Mouse (Mus musculus) embryonic facial prominence, embryonic 10.5 days (tissue): Measurements from ENCODE around the gene Gpa33. TPM values are rescaled to one million over a fixed set of nuclear protein-coding genes. Genes with fewer than 3 reads are reported as not detected.

Source experiments
- DNase-seq: peaks from one replicate; pipeline ENCODE4 v3.0.0-alpha.2; 2017; ENCODE audit warnings: low spot score
- H3K27ac ChIP-seq: fragments of 300-500 bp; sonication (generic); replicated peaks from 2 replicates; pipeline ENCODE4 v1.5.1; 2016; ENCODE audit warnings: mild to moderate bottlenecking
- H3K27me3 ChIP-seq: fragments of 300-500 bp; sonication (generic); replicated peaks from 2 replicates; pipeline ENCODE4 v1.6.1; 2016; ENCODE audit warnings: low read depth, mild to moderate bottlenecking; ENCODE audit not compliant: poor library complexity, severe bottlenecking
- H3K36me3 ChIP-seq: fragments of 300-500 bp; sonication (generic); replicated peaks from 2 replicates; pipeline ENCODE4 v1.6.1; 2016; ENCODE audit warnings: mild to moderate bottlenecking, moderate library complexity
- H3K4me1 ChIP-seq: fragments of 300-500 bp; sonication (generic); 2 replicates; pipeline ENCODE4 v1.6.1; 2016
- H3K4me3 ChIP-seq: fragments of 300-500 bp; sonication (generic); 2 replicates; pipeline ENCODE4 v1.5.1; 2016; ENCODE audit warnings: mild to moderate bottlenecking, moderate library complexity
- H3K9me3 ChIP-seq: fragments of 300-500 bp; sonication (generic); 2 replicates; pipeline ENCODE4 v1.6.1; 2016; ENCODE audit warnings: mild to moderate bottlenecking
- WGBS: fragments of 180-500 bp; shearing (Covaris S2); methylation state at CpG from one replicate; pipeline ENCODE4 v1.1.7; 2016; 5-methylcytosine and 5-hydroxymethylcytosine counted together
- polyA plus RNA-seq: library from polyadenylated mRNA; unstranded; fragments of >200 nt; fragmentation: Nextera tagmentation; extraction: Ambion mirVana; gene quantifications from 2 replicates; pipeline ENCODE4 v1.2.1, GENCODE M21; 2016

Gpa33 gene
- polyA plus RNA-seq, result 0.11 and 0.15 TPM in 2 replicates

GRCm38 (mm10) chr1:166130224-166130860 lies at the start of gene Gpa33:
Gpa33 (plus strand) TSS chr1:166130238.
- Histone ChIP-seq H3K36me3 (no peaks in the 10 kb centered on the region), H3K27ac (peak within 1 kb of the TSS; percentile 65; the same call in 1 of the 2 replicates), H3K4me1 (peaks cover 52% of the 10 kb centered on the region), H3K9me3 (no peaks in the 10 kb centered on the region), H3K4me3 (no peak within 1 kb of the TSS), H3K27me3 (no peaks in the 10 kb centered on the region)
- WGBS, result 84% methylated on average over 5 of the region's 5 CpGs
- DNase-seq, result no peak

GRCm38 (mm10) chr1:166088446-166089170 lies 41.4 kb upstream of the Gpa33 start:
- no peaks in the 10 kb centered on the region for H3K36me3 ChIP-seq
- WGBS, result 72% methylated on average over 19 of the region's 19 CpGs
- peaks cover 17% of the 10 kb centered on the region for H3K4me1 ChIP-seq
- no peak for DNase-seq
- H3K27ac ChIP-seq, result no peak overlapping the region; the same call in 1 of the 2 replicates
- no peaks in the 10 kb centered on the region for H3K9me3 ChIP-seq
- no peak overlapping the region for H3K4me3 ChIP-seq
- H3K27me3 ChIP-seq, result no peaks in the 10 kb centered on the region

GRCm38 (mm10) chr1:166089337-166089736 lies 40.7 kb upstream of the Gpa33 start:
- Histone ChIP-seq H3K4me1 (peaks cover 17% of the 10 kb centered on the region), H3K4me3 (no peak overlapping the region), H3K36me3 (no peaks in the 10 kb centered on the region), H3K27ac (0 out of 2 replicates have a peak overlapping the region, but pooled peaks have one; percentile 35), H3K27me3 (no peaks in the 10 kb centered on the region), H3K9me3 (no peaks in the 10 kb centered on the region)
- 73% methylated on average over 3 of the region's 3 CpGs for WGBS
- no peak for DNase-seq

- Histone ChIP-seq H3K27me3 (no peaks in the 10 kb centered on the region), H3K4me1 (peaks cover 17% of the 10 kb centered on the region), H3K9me3 (no peaks in the 10 kb centered on the region), H3K4me3 (no peak overlapping the region), H3K27ac (0 out of 2 replicates have a peak overlapping the region, but pooled peaks have one; percentile 35), H3K36me3 (no peaks in the 10 kb centered on the region)
- peak; percentile 10 for DNase-seq
- WGBS, result 66% methylated on average over 4 of the region's 4 CpGs
Observed at GRCm38 (mm10) chr1:166089739-166090138, 40.3 kb upstream of the Gpa33 start.

- WGBS, result 95% methylated on average over 2 of the region's 2 CpGs
- Histone ChIP-seq H3K27me3 (no peaks in the 10 kb centered on the region), H3K36me3 (no peaks in the 10 kb centered on the region), H3K9me3 (no peaks in the 10 kb centered on the region), H3K4me1 (peaks cover 17% of the 10 kb centered on the region), H3K4me3 (no peak overlapping the region), H3K27ac (no peak overlapping the region)
- no peak for DNase-seq
Observed at GRCm38 (mm10) chr1:166090306-166090705, 39.7 kb upstream of the Gpa33 start.

- WGBS, result 86% methylated on average over 3 of the region's 3 CpGs
- H3K9me3 ChIP-seq, result no peaks in the 10 kb centered on the region
- peaks cover 2% of the 10 kb centered on the region for H3K36me3 ChIP-seq
- H3K4me3 ChIP-seq, result no peak overlapping the region
- H3K27ac ChIP-seq, result no peak overlapping the region
- no peak for DNase-seq
- H3K27me3 ChIP-seq, result no peaks in the 10 kb centered on the region
- peaks cover 6% of the 10 kb centered on the region for H3K4me1 ChIP-seq
Observed at GRCm38 (mm10) chr1:166094462-166094861, 35.6 kb upstream of the Gpa33 start.

GRCm38 (mm10) chr1:166098120-166098519 lies 31.9 kb upstream of the Gpa33 start:
- 94% methylated on average over 2 of the region's 2 CpGs for WGBS

GRCm38 (mm10) chr1:166102920-166103608 lies 27.0 kb upstream of the Gpa33 start:
- peak; percentile 57 for DNase-seq
- WGBS, result 60% methylated on average over 11 of the region's 11 CpGs

More at GRCm38 (mm10) chr1:166098120-166098519, 31.9 kb upstream of the Gpa33 start:
- DNase-seq, result no peak
- H3K36me3 ChIP-seq, result peaks cover 6% of the 10 kb centered on the region
- H3K27ac ChIP-seq, result no peak overlapping the region
- no peaks in the 10 kb centered on the region for H3K9me3 ChIP-seq
- peaks cover 3% of the 10 kb centered on the region; the same call in 1 of the 2 replicates for H3K4me1 ChIP-seq
- H3K27me3 ChIP-seq, result no peaks in the 10 kb centered on the region
- no peak overlapping the region for H3K4me3 ChIP-seq

GRCm38 (mm10) chr1:166104858-166105257 lies 25.2 kb upstream of the Gpa33 start:
- WGBS, result 86% methylated on average over 3 of the region's 3 CpGs
- H3K9me3 ChIP-seq, result no peaks in the 10 kb centered on the region
- H3K27ac ChIP-seq, result no peak overlapping the region
- H3K4me1 ChIP-seq, result peaks cover 9% of the 10 kb centered on the region
- no peak for DNase-seq
- H3K27me3 ChIP-seq, result no peaks in the 10 kb centered on the region
- H3K36me3 ChIP-seq, result 0 out of 2 replicates have a peak, but pooled peaks cover under 1% of the 10 kb centered on the region
- no peak overlapping the region for H3K4me3 ChIP-seq

More at GRCm38 (mm10) chr1:166102920-166103608, 27.0 kb upstream of the Gpa33 start:
- Histone ChIP-seq H3K27me3 (no peaks in the 10 kb centered on the region), H3K27ac (peak overlapping the region; percentile 42), H3K9me3 (no peaks in the 10 kb centered on the region), H3K4me3 (no peak overlapping the region), H3K36me3 (peaks cover 6% of the 10 kb centered on the region), H3K4me1 (peaks cover 9% of the 10 kb centered on the region)

- Histone ChIP-seq H3K4me1 (peaks cover 9% of the 10 kb centered on the region), H3K4me3 (no peak overlapping the region), H3K36me3 (no peaks in the 10 kb centered on the region), H3K27ac (no peak overlapping the region), H3K27me3 (no peaks in the 10 kb centered on the region), H3K9me3 (no peaks in the 10 kb centered on the region)
- no peak for DNase-seq
- 87% methylated on average over 6 of the region's 6 CpGs for WGBS
Observed at GRCm38 (mm10) chr1:166105464-166105863, 24.6 kb upstream of the Gpa33 start.

GRCm38 (mm10) chr1:166114986-166115385 lies 15.1 kb upstream of the Gpa33 start:
- no peak for DNase-seq
- Histone ChIP-seq H3K9me3 (0 out of 2 replicates have a peak, but pooled peaks cover 4% of the 10 kb centered on the region), H3K4me1 (peaks cover 5% of the 10 kb centered on the region; the same call in 1 of the 2 replicates), H3K4me3 (no peak overlapping the region), H3K27me3 (no peaks in the 10 kb centered on the region), H3K36me3 (no peaks in the 10 kb centered on the region), H3K27ac (no peak overlapping the region)
- 93% methylated on average over 3 of the region's 3 CpGs for WGBS

GRCm38 (mm10) chr1:166115719-166116118 lies 14.3 kb upstream of the Gpa33 start:
- Histone ChIP-seq H3K4me3 (no peak overlapping the region), H3K36me3 (no peaks in the 10 kb centered on the region), H3K27me3 (no peaks in the 10 kb centered on the region), H3K27ac (no peak overlapping the region), H3K9me3 (0 out of 2 replicates have a peak, but pooled peaks cover 4% of the 10 kb centered on the region), H3K4me1 (peaks cover 5% of the 10 kb centered on the region; the same call in 1 of the 2 replicates)
- 91% methylated on average over 4 of the region's 4 CpGs for WGBS
- no peak for DNase-seq
